Mouse (Mus musculus) midbrain, postnatal 0 days (tissue): ENCODE measurements around the gene 1700023F06Rik. TPM values are rescaled to one million over a fixed set of nuclear protein-coding genes. Genes with fewer than 3 reads are reported as not detected.

Experiments
- ATAC-seq: fragments of 200-750 bp; cut with Nextera tagmentation; 2 replicates; pipeline ENCODE4 v1.8.0; 2017; ENCODE audit warnings: moderate number of reproducible peaks, mild to moderate bottlenecking, moderate TSS enrichment, moderate library complexity; ENCODE audit not compliant: low FRiP score
- DNase-seq: peaks from one replicate; pipeline ENCODE4 v3.0.0-alpha.2; 2015; ENCODE audit warnings: low spot score
- H3K27ac ChIP-seq: fragments of 300-500 bp; sonication (generic); 2 replicates; pipeline ENCODE4 v1.5.1; 2014; ENCODE audit warnings: low read depth, mild to moderate bottlenecking, low read length, mixed read lengths
- H3K27me3 ChIP-seq: fragments of 300-500 bp; sonication (generic); 2 replicates; pipeline ENCODE4 v1.6.1; 2014; ENCODE audit warnings: low read length, control low read depth, mixed read lengths; ENCODE audit not compliant: insufficient read depth
- H3K36me3 ChIP-seq: fragments of 300-500 bp; sonication (generic); 2 replicates; pipeline ENCODE4 v1.6.1; 2014; ENCODE audit warnings: low read length, control low read depth, mixed read lengths; ENCODE audit not compliant: insufficient read depth
- H3K4me1 ChIP-seq: fragments of 300-500 bp; sonication (generic); 2 replicates; pipeline ENCODE4 v1.6.1; 2014; ENCODE audit warnings: mild to moderate bottlenecking, control low read depth, antibody characterized with exemption, low read length, mixed read lengths; ENCODE audit not compliant: insufficient read depth
- H3K4me2 ChIP-seq: fragments of 300-500 bp; sonication (generic); 2 replicates; pipeline ENCODE4 v1.6.1; 2014; ENCODE audit warnings: low read depth, mild to moderate bottlenecking, low read length, mixed read lengths; ENCODE audit not compliant: poor library complexity, severe bottlenecking
- H3K4me3 ChIP-seq: fragments of 300-500 bp; sonication (generic); 2 replicates; pipeline ENCODE4 v1.5.1; 2014; ENCODE audit warnings: low read depth, mild to moderate bottlenecking, low read length, moderate library complexity
- H3K9ac ChIP-seq: fragments of 300-500 bp; sonication (generic); replicated peaks from 2 replicates; pipeline ENCODE4 v1.6.1; 2014; ENCODE audit warnings: mild to moderate bottlenecking, low read length, moderate library complexity, mixed read lengths; ENCODE audit not compliant: poor library complexity, severe bottlenecking
- H3K9me3 ChIP-seq: fragments of 300-500 bp; sonication (generic); 2 replicates; pipeline ENCODE4 v1.6.1; 2016; ENCODE audit warnings: low read length, control low read depth
- CTCF ChIP-seq: IDR thresholded peaks from 2 replicates; pipeline ENCODE4 v1.5.1; 2016; ENCODE audit warnings: antibody characterized with exemption, mild to moderate bottlenecking
- WGBS: fragments of 180-500 bp; shearing (Covaris S2); extraction: QIAGEN DNeasy Blood & Tissue Kit; methylation state at CpG from one replicate; pipeline ENCODE4 v1.1.7; 2014; 5-methylcytosine and 5-hydroxymethylcytosine counted together
- polyA plus RNA-seq: library from polyadenylated mRNA; unstranded; fragments of >200 nt; fragmentation: Nextera tagmentation; extraction: Ambion mirVana; gene quantifications from 2 replicates; pipeline ENCODE4 v1.2.1, GENCODE M21; 2015
- total RNA-seq: library from RNA; depleted of rRNA; stranded (reverse); fragments of >200 nt; gene quantifications from 2 replicates; pipeline ENCODE4 v1.2.3, GENCODE M21; 2014

Gene 1700023F06Rik
- total and polyA plus RNA-seq, 2 experiments from 2014 or later: 4.9 TPM; not detected in 1

DNA sequence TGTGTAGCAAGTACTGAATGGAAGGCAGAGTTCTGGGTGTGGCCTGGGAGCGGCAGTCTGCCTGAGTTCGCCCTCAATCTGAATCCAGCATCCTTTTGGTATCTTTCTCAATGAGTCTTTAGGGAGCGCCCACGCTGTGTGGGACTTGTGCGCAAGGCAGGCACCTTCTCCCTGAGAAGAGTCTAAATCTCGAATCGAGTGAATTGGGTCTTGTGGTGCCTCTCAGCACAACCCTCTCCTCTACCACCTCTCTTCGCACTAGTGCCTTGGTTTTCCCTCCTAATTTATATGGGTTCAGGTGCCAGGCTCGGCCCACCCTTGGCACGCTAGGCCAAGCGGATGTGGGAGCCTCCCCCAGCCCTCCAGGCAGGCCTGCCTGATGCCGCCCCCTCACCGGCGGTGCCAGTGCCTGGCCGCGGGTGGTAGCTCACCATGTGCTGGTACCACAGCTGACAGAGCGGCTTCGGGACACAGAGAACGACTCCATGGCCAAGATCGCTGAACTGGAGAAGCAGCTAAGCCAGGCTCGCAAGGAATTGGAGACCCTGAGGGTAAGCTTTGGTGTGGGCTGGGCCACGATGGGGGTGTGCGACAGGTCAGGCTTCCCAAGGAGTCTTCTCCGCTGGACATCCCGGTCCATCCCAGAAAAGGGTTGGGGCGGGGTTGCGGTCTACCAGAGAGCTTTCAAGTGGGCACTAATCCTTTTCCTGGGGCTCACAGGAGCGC lies 16.0 kb downstream of the 1700023F06Rik start:
- 22% methylated on average over 28 of the region's 28 CpGs for WGBS
- Histone ChIP-seq H3K4me3 (peak overlapping the region; percentile 23), H3K4me2 (peak overlapping the region; percentile 45), H3K9me3 (no peaks in the 10 kb centered on the region), H3K4me1 (no peaks in the 10 kb centered on the region), H3K27me3 (peaks cover 27% of the 10 kb centered on the region), H3K27ac (no peak overlapping the region), H3K9ac (no peak overlapping the region), H3K36me3 (peaks cover 45% of the 10 kb centered on the region)
- no peak for DNase-seq
- ATAC-seq: no peak
- no peak for TF ChIP-seq CTCF

DNA sequence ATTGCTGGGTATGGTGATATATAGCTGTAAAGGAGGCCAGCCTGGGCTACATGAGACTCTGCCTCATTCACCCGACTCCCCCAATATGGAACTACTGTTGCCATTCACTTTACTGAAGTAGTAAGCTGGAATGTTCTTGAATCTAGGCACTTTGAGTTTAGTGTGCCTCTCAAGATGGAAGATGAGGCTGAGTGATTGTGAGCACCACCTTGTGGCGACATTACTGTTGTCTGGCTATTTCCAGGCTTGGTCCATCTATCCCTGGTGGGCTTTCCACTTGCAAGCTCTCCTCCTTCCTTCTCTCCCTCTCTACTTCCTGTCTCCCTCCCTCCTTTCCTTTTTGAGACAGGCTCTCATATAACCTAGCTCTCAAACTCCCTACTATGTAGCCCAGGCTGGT lies 23.5 kb downstream of the 1700023F06Rik start:
- no peak overlapping the region for H3K4me2 ChIP-seq
- H3K9ac ChIP-seq: no peak overlapping the region
- no peak overlapping the region for H3K4me3 ChIP-seq
- 39% methylated on average over 2 of the region's 2 CpGs for WGBS
- no peak overlapping the region for H3K27ac ChIP-seq
- H3K27me3 ChIP-seq: no peaks in the 10 kb centered on the region
- H3K9me3 ChIP-seq: no peaks in the 10 kb centered on the region
- ATAC-seq: no peak
- TF ChIP-seq CTCF: peak; percentile 81
- DNase-seq: peak; percentile 69
- peaks cover 19% of the 10 kb centered on the region for H3K36me3 ChIP-seq
- no peaks in the 10 kb centered on the region for H3K4me1 ChIP-seq

DNA sequence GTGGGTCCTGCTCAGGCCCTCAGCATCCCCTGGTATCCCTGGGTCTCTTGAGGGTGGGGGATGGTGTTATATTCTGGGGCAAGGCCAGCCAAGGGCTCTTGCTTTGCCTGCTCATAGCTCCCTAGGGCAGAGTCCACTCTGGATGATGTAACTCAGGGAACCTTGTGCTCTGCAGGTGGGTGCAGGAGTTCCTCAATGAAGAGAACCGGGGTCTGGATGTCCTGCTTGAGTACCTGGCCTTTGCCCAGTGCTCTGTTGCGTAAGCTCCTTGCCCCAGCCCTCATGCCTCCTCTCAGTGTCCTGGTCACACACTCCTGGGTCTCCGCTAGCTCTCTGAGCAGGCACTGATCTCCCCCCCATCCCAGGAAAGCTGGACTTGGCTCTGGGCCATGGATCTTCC lies 26.4 kb downstream of the 1700023F06Rik start:
- TF ChIP-seq CTCF: no peak
- Histone ChIP-seq H3K36me3 (peaks cover 11% of the 10 kb centered on the region), H3K4me1 (no peaks in the 10 kb centered on the region), H3K9me3 (no peaks in the 10 kb centered on the region), H3K27ac (no peak overlapping the region), H3K9ac (no peak overlapping the region), H3K27me3 (no peaks in the 10 kb centered on the region), H3K4me2 (no peak overlapping the region), H3K4me3 (no peak overlapping the region)
- WGBS: 77% methylated on average over 3 of the region's 3 CpGs
- no peak for DNase-seq
- no peak for ATAC-seq

DNA sequence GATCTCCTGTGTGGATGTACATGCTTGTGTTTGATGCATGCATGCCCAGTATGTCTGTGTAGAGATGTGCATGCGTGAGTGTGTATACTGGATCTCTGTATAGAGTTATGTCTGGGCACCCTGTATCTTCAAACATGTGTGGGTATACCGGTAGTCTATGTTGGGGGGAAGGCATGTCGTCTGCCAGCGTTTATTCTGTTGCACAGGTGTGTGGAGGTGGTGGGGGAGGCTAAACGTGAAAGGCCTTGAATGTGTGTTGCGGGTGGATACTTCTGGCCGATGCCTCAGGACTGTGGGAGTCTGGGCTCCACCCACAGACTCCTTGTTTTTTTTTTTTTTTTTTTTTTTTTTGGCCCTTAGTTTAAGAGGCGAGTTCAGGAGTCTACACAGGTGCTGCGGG lies 27.0 kb downstream of the 1700023F06Rik start:
- Histone ChIP-seq H3K27me3 (no peaks in the 10 kb centered on the region), H3K4me2 (no peak overlapping the region), H3K9ac (no peak overlapping the region), H3K9me3 (no peaks in the 10 kb centered on the region), H3K36me3 (peaks cover 11% of the 10 kb centered on the region), H3K27ac (no peak overlapping the region), H3K4me3 (no peak overlapping the region), H3K4me1 (no peaks in the 10 kb centered on the region)
- 80% methylated on average over 9 of the region's 9 CpGs for WGBS
- DNase-seq (no peak), ATAC-seq (no peak)
- TF ChIP-seq CTCF: no peak

DNA sequence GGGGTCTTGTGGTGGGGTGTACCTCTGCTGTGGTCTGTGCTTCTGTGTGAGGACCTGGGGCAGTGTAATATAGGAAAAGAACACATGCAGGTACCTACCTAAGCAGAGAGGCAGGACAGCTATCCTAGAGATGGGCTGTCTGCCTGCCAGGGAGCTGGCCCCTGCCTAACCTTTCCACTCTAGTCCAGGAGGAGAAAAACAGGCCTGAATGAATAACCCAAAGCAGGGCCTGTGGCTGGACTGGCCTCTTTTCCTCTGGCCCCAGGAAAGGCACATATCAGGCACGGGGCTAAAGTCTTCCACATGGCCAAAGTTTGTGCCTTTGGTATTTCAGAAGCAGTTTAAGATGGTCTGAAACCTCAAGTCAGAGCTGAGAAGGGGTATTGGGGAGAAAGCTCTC lies 27.9 kb downstream of the 1700023F06Rik start:
- Histone ChIP-seq H3K36me3 (peaks cover 9% of the 10 kb centered on the region), H3K27ac (no peak overlapping the region), H3K4me3 (no peak overlapping the region), H3K4me2 (no peak overlapping the region), H3K4me1 (no peaks in the 10 kb centered on the region), H3K27me3 (no peaks in the 10 kb centered on the region), H3K9ac (no peak overlapping the region), H3K9me3 (no peaks in the 10 kb centered on the region)
- ATAC-seq (no peak), DNase-seq (no peak)
- WGBS: 55% methylated on average over 1 of the region's 1 CpGs
- TF ChIP-seq CTCF: no peak

DNA sequence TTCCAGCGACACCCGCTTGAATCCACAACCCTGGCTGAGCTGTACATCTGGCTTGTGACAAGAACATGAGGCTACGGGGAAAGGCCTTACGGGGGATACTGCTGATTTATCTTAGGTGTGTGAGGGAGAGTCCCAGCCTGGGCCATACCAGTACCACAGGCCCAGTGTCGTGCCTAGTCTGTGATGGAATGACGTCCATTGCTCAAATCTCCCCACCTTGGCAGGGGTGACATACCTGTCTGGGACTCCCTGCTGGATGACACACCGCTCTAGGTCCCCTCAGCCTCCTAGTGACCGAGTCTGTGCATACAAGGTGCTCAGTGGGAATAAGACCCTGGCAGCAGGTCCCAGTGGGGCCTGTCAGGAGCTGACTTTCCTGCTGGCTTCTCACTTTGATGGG lies 29.6 kb downstream of the 1700023F06Rik start:
- Histone ChIP-seq H3K4me1 (0 out of 2 replicates have a peak, but pooled peaks cover 4% of the 10 kb centered on the region), H3K27ac (no peak overlapping the region), H3K9me3 (no peaks in the 10 kb centered on the region), H3K27me3 (no peaks in the 10 kb centered on the region), H3K36me3 (peaks cover 9% of the 10 kb centered on the region), H3K4me3 (no peak overlapping the region), H3K4me2 (no peak overlapping the region), H3K9ac (no peak overlapping the region)
- TF ChIP-seq CTCF: no peak
- 85% methylated on average over 8 of the region's 8 CpGs for WGBS
- DNase-seq (no peak), ATAC-seq (no peak)
